9 mouse cellular contexts compared by ENCODE assay signal in genomic region chr2:112337211-112337610, GRCm38 (mm10).
"Had no signal": no experiment of that assay in that cellular context is flagged by ENCODE, and none has a peak within 500 bp of the region (broad histone marks: within the 10 kb centered on the region; RNA-seq: fewer than 3 reads in every experiment).

No protein-coding gene starts in this region.

- DNase-seq: kidney, postnatal 25 days; layer of hippocampus, adult 9-11 months; liver, embryonic 13.5 days; lung, adult 2 months; lung, postnatal 14 days; right cerebral cortex, adult 18-20 months; right cerebral cortex, postnatal 14 days; right cerebral cortex, postnatal 4 days; thymus, postnatal 25 days had no signal
